Mouse (Mus musculus) liver, adult 2 months (tissue): ENCODE data around the gene Cd24a.

Source experiments
- CTCF ChIP-seq: fragments of 200-500 bp; IDR thresholded peaks from 2 replicates; pipeline ENCODE4 v1.5.1; 2011; ENCODE audit warnings: low read depth, low read length, control low read depth
- POLR2A ChIP-seq: fragments of 200-500 bp; IDR thresholded peaks from 2 replicates; pipeline ENCODE4 v1.6.1; 2011; ENCODE audit warnings: low read length, control low read depth; ENCODE audit not compliant: insufficient read depth; ENCODE audit errors: extremely low read depth

DNA sequence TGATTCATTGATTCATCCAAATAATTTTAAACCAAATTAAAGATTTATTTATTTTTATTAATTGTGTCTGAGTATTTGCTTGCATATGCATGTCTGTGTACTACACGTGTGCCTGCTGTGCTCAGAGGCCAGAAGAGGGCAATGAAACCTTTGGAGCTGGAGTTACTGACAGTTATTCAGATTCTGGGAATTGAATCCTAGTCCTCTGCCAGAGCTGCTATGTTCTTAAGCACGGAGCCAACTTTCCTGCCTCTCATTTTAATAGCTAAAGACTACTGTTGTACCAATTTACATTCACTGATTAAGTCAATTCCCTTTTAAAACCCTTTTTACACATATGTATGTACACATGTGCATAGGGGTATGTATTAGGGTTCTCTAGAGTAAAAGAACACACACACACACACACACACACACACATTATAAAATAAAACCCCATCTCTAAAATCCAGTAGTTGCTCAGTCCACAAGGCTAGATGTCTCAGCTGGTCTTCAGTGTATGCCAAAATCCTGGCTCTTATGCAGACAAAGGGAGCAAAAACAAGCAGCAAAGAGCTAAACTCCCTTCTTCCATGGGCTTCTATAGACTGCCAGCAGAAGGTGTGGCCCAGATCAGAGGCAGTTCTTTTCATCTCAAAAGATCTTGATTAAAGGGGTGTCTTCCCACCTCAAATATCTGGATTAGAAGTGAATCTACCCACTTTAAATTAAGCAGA lies 53.7 kb downstream of the Cd24a start:
- TF ChIP-seq CTCF = no peak
- no peak for TF ChIP-seq POLR2A
